Mouse (Mus musculus) forebrain, embryonic 14.5 days (tissue): ENCODE measurements at regions not wholly inside any gene's neighbourhood (a gene's known extent, or its start where the extent isn't known, plus 50 kb on each side); places are given as distances from the start of the nearest gene placed in this dataset.

Source experiments
- ATAC-seq: fragments of 200-750 bp; cut with Nextera tagmentation; 2 replicates; pipeline ENCODE4 v1.8.0; 2017; ENCODE audit warnings: mild to moderate bottlenecking, moderate library complexity
- DNase-seq: peaks from one replicate; pipeline ENCODE4 v3.0.0-alpha.2; 2015; ENCODE audit warnings: low spot score
- H3K27ac ChIP-seq: fragments of 300-500 bp; sonication (generic); 2 replicates; pipeline ENCODE4 v1.5.1; 2014; ENCODE audit warnings: low read depth, mild to moderate bottlenecking, control low read depth, low read length, moderate library complexity
- H3K27me3 ChIP-seq: fragments of 300-500 bp; sonication (generic); replicated peaks from 2 replicates; pipeline ENCODE4 v1.6.1; 2014; ENCODE audit warnings: low read length, control low read depth, mixed read lengths; ENCODE audit not compliant: control insufficient read depth, insufficient read depth
- H3K36me3 ChIP-seq: fragments of 300-500 bp; sonication (generic); 2 replicates; pipeline ENCODE4 v1.6.1; 2014; ENCODE audit warnings: low read length, control low read depth; ENCODE audit not compliant: control insufficient read depth, insufficient read depth
- H3K4me1 ChIP-seq: fragments of 300-500 bp; sonication (generic); 2 replicates; pipeline ENCODE4 v1.6.1; 2014; ENCODE audit warnings: antibody characterized with exemption, low read length, control low read depth; ENCODE audit not compliant: control insufficient read depth, insufficient read depth
- H3K4me2 ChIP-seq: fragments of 300-500 bp; sonication (generic); 2 replicates; pipeline ENCODE4 v1.6.1; 2014; ENCODE audit warnings: mild to moderate bottlenecking, control low read depth, low read length
- H3K4me3 ChIP-seq: fragments of 300-500 bp; sonication (generic); 2 replicates; pipeline ENCODE4 v1.5.1; 2014; ENCODE audit warnings: low read depth, low read length, control low read depth
- H3K9ac ChIP-seq: fragments of 300-500 bp; sonication (generic); 2 replicates; pipeline ENCODE4 v1.6.1; 2014; ENCODE audit warnings: mild to moderate bottlenecking, low read length, control low read depth, moderate library complexity
- H3K9me3 ChIP-seq: fragments of 300-500 bp; sonication (generic); replicated peaks from 2 replicates; pipeline ENCODE4 v1.6.1; 2016; ENCODE audit warnings: low read length, control low read depth, mixed read lengths; ENCODE audit not compliant: control insufficient read depth
- WGBS: fragments of 180-500 bp; shearing (Covaris S2); extraction: QIAGEN DNeasy Blood & Tissue Kit; methylation state at CpG from one replicate; pipeline ENCODE4 v1.1.7; 2014; 5-methylcytosine and 5-hydroxymethylcytosine counted together

DNA sequence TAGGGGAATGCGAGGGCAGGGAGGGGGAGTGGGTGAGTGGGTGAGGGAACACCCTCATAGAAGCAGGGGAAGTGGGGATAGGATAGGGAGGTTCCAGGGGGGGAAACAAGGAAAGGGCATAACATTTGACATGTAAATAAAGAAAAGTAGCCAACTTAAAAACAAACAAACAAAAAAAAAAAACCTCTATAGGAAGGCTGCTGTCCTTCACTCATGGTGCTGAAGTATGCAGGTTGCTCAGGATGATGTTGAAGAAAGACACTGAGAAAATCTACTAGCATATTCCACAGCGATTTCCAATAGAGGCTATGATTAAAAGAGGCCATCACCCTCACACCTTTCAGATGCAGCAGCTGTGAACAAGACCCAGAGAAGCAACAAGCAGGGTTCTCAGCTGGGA lies 298.7 kb downstream of the Rps29 start:
- ATAC-seq (no peak), DNase-seq (no peak)
- H3K27me3 ChIP-seq: no peaks in the 10 kb centered on the region
- H3K4me2 ChIP-seq: no peak overlapping the region
- H3K4me1 ChIP-seq: no peaks in the 10 kb centered on the region
- 74% methylated on average over 2 of the region's 2 CpGs for WGBS
- H3K27ac ChIP-seq: no peak overlapping the region
- no peak overlapping the region for H3K9ac ChIP-seq
- H3K36me3 ChIP-seq: no peaks in the 10 kb centered on the region
- no peak overlapping the region for H3K4me3 ChIP-seq
- H3K9me3 ChIP-seq: no peaks in the 10 kb centered on the region

DNA sequence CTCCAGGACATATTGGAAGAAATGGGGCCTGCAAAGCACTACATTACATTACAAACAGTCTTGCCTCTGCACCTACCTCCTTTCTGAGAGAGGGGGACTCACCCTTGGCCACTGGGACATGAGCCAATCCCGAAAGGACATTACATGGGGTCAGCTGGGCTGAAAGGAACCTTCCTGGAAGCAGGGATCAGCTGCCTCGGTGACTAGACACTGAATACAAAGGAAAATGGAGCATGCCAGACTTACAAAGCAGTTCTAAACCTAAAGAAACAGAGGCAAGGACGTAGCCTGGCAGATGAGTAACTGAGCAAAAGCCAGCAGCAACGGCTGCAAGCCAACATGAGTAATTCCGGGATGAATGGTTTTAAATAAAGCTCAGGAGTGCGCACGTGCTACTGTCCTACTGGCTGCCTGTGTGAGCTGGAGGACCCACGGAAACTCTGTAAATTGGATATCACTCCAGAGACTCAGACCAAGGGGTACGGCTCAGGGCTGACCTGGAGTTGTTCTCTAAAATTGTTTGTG lies 309.3 kb downstream of the Rps29 start:
- Histone ChIP-seq H3K27me3 (no peaks in the 10 kb centered on the region), H3K9ac (no peak overlapping the region), H3K36me3 (no peaks in the 10 kb centered on the region), H3K4me3 (no peak overlapping the region), H3K4me1 (no peaks in the 10 kb centered on the region), H3K27ac (no peak overlapping the region), H3K4me2 (no peak overlapping the region), H3K9me3 (no peaks in the 10 kb centered on the region)
- no peak for ATAC-seq
- DNase-seq: no peak
- 75% methylated on average over 9 of the region's 9 CpGs for WGBS

DNA sequence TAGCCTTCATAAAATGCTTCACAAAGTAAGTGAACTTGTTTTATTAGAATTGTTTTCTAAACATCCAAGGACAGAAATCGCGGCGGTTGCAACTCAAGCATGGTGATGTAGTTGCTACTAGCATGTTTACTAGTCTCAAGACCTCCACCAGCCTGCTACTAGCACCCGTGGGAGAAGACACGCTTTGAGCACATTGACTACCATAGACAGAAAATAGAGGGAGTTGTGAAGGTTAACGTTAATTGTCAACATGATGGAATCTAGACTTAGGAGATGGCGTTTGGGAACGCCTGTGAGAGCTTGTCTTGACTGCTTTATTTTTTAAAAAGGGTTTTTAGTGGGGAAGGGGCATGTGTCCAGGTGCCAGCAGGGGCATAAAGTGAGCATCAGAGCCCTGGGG lies 318.2 kb downstream of the Rps29 start:
- Histone ChIP-seq H3K4me2 (no peak overlapping the region), H3K9me3 (no peaks in the 10 kb centered on the region), H3K9ac (no peak overlapping the region), H3K27ac (no peak overlapping the region), H3K4me3 (no peak overlapping the region), H3K4me1 (no peaks in the 10 kb centered on the region), H3K27me3 (no peaks in the 10 kb centered on the region), H3K36me3 (no peaks in the 10 kb centered on the region)
- no peak for DNase-seq
- 96% methylated on average over 8 of the region's 8 CpGs for WGBS
- ATAC-seq: no peak

DNA sequence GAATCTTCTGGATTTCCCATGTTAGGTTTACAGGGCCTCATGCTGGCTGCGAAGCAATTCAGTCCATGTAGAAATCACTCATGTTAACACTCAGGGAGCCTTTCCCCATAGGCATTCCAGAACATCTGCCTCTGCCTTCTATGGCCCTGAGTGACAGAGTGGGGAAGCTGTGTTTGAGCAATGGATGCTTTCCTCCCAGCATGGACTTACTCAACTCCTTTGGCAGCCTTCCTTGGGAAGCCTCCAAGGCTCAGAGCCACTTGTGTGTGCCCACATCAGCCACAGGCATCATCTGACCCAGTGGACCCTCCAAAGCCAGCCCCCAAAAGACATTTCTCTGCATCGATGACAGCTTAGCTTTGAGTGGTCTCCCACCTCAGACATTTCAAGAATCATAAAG lies 318.8 kb downstream of the Rps29 start:
- H3K4me2 ChIP-seq: no peak overlapping the region
- H3K9me3 ChIP-seq: no peaks in the 10 kb centered on the region
- no peak for ATAC-seq
- no peak for DNase-seq
- H3K36me3 ChIP-seq: no peaks in the 10 kb centered on the region
- 93% methylated on average over 2 of the region's 2 CpGs for WGBS
- no peaks in the 10 kb centered on the region for H3K4me1 ChIP-seq
- H3K27ac ChIP-seq: no peak overlapping the region
- no peak overlapping the region for H3K9ac ChIP-seq
- H3K4me3 ChIP-seq: no peak overlapping the region
- H3K27me3 ChIP-seq: no peaks in the 10 kb centered on the region

DNA sequence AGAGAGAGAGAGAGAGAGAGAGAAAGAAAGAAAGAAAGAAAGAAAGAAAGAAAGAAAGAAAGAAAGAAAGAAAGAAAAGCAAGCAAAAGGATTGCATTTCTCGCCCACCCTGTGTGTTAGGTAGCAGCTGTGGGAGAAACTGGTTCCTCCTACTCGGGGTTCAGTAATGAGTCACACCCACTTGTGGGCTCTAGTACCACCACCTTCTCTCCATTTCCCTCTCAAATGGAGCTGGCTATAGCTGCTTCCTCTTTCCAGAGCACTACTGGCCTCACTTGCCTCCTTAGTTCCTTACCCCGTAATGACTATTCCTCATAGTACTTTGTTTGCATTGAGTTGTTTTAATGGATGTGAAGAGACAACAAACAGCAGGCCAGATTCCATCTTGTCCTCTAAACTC lies 323.0 kb downstream of the Rps29 start:
- Histone ChIP-seq H3K9me3 (no peaks in the 10 kb centered on the region), H3K27me3 (no peaks in the 10 kb centered on the region), H3K4me2 (no peak overlapping the region), H3K27ac (no peak overlapping the region), H3K36me3 (no peaks in the 10 kb centered on the region), H3K9ac (no peak overlapping the region), H3K4me3 (no peak overlapping the region), H3K4me1 (no peaks in the 10 kb centered on the region)
- 88% methylated on average over 3 of the region's 3 CpGs for WGBS
- DNase-seq (no peak), ATAC-seq (no peak)

DNA sequence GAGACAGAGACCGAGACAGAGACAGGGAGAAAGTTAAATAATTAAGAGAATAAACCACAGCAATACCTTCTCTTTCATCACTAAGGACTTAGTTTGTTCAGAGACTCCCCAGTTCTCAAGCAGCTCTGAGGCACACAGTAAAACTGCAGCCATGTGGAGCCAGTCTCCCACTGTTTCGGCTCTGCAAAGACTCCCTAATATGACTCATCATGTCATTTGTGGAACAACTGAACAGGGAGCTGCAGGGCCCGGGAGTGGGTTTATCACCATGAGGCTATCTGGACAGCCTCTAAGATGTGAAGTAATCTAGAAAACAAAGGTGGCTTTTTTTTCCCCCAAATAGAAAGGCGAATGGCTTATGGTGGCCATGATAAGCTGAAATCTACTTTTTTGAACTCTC lies 325.1 kb downstream of the Rps29 start:
- H3K27ac ChIP-seq: no peak overlapping the region
- WGBS: 76% methylated on average over 4 of the region's 4 CpGs
- H3K27me3 ChIP-seq: no peaks in the 10 kb centered on the region
- ATAC-seq (no peak), DNase-seq (no peak)
- H3K36me3 ChIP-seq: no peaks in the 10 kb centered on the region
- H3K4me3 ChIP-seq: no peak overlapping the region
- no peak overlapping the region for H3K4me2 ChIP-seq
- H3K4me1 ChIP-seq: no peaks in the 10 kb centered on the region
- no peak overlapping the region for H3K9ac ChIP-seq
- H3K9me3 ChIP-seq: no peaks in the 10 kb centered on the region

DNA sequence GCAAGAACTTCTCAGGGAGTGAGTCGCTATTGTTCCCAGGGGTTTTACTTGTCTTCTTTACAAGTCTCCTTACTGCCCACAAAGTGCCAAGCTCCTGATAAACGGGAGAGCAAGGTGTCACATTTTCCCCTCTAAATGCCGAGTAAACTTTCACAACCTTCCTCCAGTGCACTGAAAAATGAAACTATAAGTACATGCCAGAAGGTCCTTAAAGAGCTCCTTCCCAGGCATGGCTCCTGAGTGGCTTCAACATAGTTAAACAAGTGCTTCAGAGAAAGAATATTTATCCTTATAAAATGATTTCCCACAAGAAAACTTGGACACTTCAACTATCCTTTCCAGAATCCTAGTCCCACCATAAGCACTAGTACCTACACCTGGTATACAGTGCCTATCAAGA lies 329.6 kb downstream of the Rps29 start:
- H3K9me3 ChIP-seq: no peaks in the 10 kb centered on the region
- WGBS: 88% methylated on average over 3 of the region's 3 CpGs
- H3K27ac ChIP-seq: no peak overlapping the region
- no peak overlapping the region for H3K9ac ChIP-seq
- no peaks in the 10 kb centered on the region for H3K4me1 ChIP-seq
- ATAC-seq (no peak), DNase-seq (no peak)
- no peak overlapping the region for H3K4me3 ChIP-seq
- H3K4me2 ChIP-seq: no peak overlapping the region
- no peaks in the 10 kb centered on the region for H3K36me3 ChIP-seq
- no peaks in the 10 kb centered on the region for H3K27me3 ChIP-seq

DNA sequence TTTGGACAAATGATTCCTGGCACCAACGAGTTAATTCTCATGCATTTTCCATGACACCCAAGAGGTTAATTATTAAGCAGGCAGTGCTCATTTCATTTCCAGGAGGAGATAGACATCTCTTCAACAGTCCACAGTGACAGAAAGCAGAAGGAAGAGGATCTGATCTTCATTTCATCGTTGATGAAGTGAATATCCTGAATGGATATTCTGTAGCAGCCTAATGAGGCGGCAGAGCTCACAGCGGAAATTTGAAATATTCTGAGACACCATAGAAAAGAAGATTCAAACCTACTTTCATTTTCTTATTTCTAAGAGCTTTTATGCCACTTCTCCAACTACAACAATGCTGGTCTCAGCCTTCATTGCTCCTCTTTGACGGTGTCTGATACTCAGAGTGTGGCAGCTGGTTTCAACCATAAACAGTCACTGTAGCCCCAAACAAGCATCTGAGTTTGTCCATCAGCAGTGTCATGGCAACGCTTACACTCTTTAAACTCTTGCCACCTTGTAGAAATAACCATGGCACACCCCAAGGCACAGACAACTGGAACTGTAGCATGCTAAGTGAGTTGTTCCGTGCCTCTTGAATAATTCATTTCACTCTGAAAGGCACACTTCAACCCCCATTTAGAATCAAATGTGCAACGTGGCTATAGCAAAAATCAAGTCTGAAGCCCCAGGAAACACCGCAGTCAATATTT lies 331.3 kb downstream of the Rps29 start:
- no peaks in the 10 kb centered on the region for H3K4me1 ChIP-seq
- H3K4me2 ChIP-seq: no peak overlapping the region
- no peaks in the 10 kb centered on the region for H3K9me3 ChIP-seq
- H3K27ac ChIP-seq: no peak overlapping the region
- H3K27me3 ChIP-seq: no peaks in the 10 kb centered on the region
- no peaks in the 10 kb centered on the region for H3K36me3 ChIP-seq
- H3K9ac ChIP-seq: no peak overlapping the region
- H3K4me3 ChIP-seq: no peak overlapping the region
- no peak for DNase-seq
- 71% methylated on average over 9 of the region's 9 CpGs for WGBS
- ATAC-seq: no peak

DNA sequence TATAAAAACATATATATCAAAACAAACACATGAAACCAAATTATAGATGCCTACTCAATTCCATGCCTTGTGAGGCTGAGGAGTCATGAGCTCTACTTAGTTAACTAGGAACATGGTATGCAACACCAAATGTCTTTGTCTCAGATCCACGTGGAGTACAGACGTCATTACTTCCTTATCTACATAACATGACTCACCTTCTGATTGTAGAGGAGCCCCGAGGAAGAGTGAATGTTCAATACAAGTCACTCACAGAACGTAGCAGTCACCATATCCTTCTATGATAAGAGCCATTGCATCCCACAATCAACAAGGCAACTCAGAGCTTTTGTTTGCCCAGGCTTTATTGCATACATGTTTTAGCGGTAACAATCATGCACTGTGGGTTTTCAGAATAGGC lies 364.6 kb downstream of the Rps29 start:
- Histone ChIP-seq H3K27ac (no peak overlapping the region), H3K9ac (no peak overlapping the region), H3K27me3 (no peaks in the 10 kb centered on the region), H3K36me3 (no peaks in the 10 kb centered on the region), H3K4me3 (no peak overlapping the region), H3K4me2 (no peak overlapping the region), H3K9me3 (no peaks in the 10 kb centered on the region), H3K4me1 (no peaks in the 10 kb centered on the region)
- WGBS: 85% methylated on average over 5 of the region's 5 CpGs
- DNase-seq: no peak
- ATAC-seq: no peak
